Mouse (Mus musculus) cerebellum, adult 8-10 months (tissue): Measurements from ENCODE around the gene Raet1e.
"Not testable (repeated sequence)": the region's sequence is repeated elsewhere in the genome, so short reads cannot be mapped to it uniquely, and the experiment has no call there.

ENCODE experiments used
- DNase-seq: peaks from one replicate; pipeline ENCODE4 v3.0.0; 2022

Raet1e gene

DNA sequence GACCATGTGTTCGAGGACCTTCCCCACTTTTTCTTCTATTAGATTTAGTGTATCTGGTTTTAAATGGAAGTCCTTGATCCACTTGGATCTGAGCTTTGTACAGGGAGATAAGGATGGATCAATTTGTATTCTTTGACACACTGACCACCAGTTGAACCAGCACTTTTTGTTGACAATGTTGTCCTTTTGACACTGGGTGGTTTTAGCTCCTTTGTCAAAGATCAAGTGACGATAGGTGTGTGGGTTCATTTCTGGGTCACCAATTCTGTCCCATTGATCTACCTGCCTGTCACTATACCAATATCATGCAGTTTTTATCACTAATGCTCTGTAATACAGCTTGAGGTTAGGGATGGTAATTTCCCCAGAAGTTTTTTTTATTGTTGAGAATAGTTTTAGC is 206.5 kb downstream of the Raet1e start:
- not testable (repeated sequence) for DNase-seq

DNA sequence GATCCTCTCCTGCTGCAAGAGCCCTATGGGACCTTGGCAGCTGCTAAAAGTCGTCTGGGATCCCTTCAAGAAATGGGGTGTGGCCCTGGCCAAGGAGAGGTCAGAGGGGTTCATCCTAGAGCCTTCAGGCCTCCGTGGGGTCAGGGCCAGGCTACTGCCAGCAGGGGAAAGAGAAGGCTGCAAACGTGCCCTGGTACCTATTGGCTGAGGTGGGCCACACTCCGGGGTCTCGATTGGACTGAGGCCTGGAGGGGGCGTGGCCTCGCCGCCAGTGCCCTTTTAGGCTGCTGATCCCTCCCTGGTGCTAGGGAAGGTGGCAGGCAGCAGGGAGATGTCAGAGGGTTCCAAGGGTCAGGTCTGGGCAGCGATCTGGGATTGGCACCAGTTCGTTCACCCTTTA is 222.9 kb downstream of the Raet1e start:
- not testable (repeated sequence) for DNase-seq

DNA sequence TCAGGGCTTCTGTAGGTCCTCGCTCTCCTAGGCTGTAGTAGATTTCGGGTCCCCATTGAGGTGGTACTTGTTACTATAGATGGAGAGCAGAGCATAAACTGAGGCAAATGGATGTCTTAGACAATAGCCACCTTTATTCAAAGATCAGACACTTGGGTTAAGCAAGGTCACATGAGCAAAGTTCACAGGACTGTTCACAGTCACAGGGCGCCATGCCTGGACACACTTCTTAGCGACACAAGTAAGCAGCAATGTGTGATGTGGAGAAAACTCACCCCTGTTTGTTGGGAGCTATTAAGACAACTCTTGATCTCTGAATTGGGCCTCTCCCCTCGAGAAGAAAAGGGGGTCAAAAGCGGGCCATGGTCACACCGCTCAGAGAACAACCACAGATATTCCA is 231.8 kb downstream of the Raet1e start:
- not testable (repeated sequence) for DNase-seq

DNA sequence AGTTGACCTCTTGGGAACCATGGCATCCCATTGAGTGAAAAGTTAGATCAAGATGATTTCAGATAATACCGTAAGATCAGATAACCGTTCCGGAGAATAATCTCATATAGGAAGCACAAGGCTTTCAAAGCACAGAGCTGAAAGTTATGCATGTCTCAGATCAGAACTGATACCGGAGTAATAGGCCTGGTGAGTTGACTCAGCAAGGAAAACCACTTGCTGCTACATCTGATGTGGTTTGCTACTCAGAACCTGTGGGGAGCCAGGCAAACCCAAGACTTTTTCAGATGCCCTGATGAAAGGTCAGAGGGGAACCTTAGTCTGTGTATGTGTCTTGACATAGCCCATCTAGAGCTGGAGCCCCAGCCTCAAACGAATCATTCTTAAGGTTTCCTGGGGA is 233.2 kb downstream of the Raet1e start:
- DNase-seq, result not testable (repeated sequence)

DNA sequence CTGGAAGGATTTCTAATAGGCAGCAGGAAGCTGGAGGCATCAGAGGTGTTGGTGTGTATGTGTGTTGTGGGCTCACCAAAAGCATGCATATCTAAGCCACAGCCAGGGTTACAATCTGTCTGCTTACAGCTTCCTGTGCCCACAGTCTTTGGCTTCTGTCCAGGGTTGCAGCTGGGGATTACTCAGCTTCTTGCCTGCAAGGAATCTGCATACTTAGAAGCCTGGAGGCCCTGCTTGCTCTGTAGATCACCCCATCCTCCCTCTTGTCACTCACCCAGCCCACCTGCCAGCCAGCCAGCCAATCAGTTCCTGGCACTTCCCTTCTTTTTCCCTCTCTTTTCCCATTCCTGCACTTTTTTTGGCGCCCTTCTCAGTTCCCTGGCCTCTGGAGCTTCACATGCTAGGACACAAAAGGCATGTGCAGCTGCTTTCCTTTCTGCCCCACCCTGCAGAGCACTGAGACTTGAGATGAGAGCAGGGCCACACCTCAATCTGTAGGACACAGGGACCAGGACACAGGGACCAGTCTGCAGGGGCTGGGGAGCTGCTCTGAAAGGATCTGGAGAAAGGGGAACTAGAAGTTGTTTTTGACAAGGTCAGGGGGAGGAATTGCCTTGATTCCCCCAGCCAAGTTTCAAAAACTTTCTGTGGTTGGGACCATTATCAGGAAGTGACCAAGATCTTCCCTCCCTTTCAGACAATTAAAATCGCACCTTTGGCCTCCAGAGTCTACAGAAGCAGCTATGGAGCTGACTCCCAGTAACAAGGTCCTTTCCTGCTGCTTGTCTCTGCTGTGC is 234.9 kb downstream of the Raet1e start:
- DNase-seq, result not testable (repeated sequence)

DNA sequence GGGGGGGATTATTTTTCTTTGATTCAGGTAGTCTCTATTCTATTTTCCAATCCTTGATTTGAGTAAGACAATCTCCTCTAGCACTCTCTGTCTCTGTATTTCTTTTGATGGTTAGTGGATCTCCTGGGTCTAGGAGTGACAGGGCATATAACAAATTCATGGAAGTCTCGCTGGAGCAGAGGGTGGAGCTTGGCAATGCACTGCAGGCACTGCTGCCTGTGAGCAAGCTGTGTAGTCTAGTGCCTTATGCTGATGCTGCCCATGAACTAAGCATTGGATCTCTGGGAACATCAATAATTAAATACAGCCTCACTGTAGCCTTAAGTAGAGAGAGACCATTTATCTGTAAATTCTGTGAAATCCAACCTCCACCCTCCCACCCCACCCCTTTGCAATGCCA is 238.3 kb downstream of the Raet1e start:
- not testable (repeated sequence) for DNase-seq

DNA sequence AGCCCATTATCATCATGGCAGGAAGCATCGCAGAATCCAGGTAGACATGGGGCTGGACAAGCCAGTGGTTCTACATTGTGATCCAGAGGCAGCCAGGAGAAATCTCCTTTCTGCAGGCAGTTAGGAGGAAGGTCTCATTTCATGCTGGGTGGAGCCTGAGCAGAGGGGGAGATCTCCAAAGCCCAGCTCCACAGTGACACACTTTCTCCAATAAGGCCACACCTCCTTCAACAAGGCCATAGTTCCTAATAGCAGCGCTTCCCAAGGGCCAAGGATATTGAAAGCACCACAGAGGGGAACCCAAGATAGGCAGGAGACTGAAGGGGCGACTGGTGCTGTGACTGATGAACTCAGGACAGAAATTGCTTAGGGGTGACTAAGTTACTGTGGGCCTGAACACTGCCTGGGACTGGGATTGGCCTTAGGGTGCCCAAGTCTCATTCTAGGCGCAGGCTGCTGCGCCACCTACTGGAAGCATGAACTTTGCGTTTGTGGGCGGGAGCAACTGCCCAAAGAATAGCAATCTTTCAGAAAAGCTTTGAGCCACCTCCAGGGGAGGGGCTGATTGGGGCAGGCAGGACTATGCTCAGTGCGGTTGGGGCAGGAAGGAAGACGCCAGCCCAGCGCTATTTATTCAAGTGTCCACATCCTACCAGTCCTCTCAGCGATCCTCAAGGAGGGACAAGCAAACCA is 244.0 kb downstream of the Raet1e start:
- not testable (repeated sequence) for DNase-seq

DNA sequence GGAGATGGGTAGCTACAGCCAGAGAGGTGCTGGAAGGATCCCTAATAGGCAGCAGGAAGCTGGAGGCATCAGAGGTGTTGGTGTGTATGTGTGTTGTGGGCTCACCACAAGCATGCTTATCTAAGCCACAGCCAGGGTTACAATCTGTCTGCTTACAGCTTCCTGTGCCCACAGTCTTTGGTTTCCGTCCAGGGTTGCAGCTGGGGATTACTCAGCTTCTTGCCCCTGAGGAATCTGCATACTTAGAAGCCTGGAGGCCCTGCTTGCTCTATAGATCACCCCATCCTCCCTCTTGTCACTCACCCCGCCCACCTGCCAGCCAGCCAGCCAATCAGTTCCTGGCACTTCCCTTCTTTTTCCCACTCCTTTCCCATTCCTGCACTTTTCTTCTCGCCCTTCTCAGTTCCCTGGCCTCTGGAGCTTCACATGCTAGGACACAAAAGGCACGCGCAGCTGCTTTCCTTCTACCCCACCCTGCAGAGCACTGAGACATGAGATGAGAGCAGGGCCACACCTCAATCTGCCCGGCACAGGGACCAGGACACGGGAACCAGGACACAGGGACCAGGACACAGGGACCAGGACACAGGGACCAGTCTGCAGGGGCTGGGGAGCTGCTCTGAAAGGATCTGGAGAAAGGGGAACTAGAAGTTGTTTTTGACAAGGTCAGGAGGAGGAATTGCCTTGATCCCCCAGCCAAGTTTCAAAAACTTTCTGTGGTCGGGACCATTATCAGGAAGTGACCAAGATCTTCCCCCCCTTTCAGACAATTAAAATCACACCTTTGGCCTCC is 255.5 kb downstream of the Raet1e start:
- not testable (repeated sequence) for DNase-seq
